Mouse (Mus musculus) megakaryocyte, embryonic 14.5 days (primary cell): ENCODE data around the gene Baz1b.

ENCODE experiments used
- FLI1 ChIP-seq: IDR thresholded peaks from 2 replicates; pipeline ENCODE4 v1.6.1; 2012; ENCODE audit warnings: low read length, inconsistent platforms, mixed read lengths
- GATA1 ChIP-seq: IDR thresholded peaks from 3 replicates; pipeline ENCODE4 v1.6.1; 2012; ENCODE audit warnings: mixed read lengths, low read length, inconsistent platforms, borderline replicate concordance

DNA sequence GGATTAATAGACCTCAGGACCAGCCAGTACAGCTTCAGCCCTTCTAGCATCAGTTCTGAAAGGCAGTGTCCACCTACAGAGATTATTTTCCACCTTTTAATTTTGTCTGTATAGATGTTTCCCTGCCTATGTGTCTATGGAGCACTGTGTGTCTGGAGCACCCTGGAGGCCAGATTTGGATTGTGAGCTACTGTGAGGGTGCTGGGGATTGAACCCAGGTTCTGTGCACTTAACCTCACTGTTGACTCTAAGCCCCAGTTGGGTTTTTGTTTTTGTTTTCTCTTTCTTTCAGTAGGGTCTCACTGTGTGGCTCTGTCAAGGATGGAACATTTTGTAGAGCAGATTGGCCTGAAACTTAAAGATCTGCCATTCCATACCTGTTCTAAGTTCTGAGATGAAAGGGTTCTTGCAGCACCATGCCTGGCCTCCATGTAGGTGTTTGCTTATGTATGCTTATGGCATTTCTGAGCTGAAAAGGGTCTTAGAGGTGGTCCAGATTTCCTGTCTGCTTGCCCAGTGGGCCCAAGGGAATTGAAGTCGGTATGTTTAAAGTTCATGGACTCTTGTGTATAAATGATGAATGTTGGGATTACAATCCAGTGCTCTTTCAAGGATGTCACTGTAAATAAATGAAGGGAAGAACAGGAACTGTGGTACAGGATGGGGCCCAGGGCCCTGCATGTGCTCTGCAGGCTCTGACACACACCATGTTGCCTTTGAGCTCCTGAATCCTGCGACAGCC lies 2.4 kb downstream of the Baz1b start:
- no peak for TF ChIP-seq GATA1
- no peak for TF ChIP-seq FLI1
